Mouse (Mus musculus) lung, adult 18-20 months (tissue): Measurements from ENCODE around the gene Comt.

Source experiments
- DNase-seq, 2 experiments: peaks; one replicate each; pipeline ENCODE4 v3.0.0; 2022; ENCODE audit warnings: mixed read lengths in 2 of 2

The Comt gene

DNA sequence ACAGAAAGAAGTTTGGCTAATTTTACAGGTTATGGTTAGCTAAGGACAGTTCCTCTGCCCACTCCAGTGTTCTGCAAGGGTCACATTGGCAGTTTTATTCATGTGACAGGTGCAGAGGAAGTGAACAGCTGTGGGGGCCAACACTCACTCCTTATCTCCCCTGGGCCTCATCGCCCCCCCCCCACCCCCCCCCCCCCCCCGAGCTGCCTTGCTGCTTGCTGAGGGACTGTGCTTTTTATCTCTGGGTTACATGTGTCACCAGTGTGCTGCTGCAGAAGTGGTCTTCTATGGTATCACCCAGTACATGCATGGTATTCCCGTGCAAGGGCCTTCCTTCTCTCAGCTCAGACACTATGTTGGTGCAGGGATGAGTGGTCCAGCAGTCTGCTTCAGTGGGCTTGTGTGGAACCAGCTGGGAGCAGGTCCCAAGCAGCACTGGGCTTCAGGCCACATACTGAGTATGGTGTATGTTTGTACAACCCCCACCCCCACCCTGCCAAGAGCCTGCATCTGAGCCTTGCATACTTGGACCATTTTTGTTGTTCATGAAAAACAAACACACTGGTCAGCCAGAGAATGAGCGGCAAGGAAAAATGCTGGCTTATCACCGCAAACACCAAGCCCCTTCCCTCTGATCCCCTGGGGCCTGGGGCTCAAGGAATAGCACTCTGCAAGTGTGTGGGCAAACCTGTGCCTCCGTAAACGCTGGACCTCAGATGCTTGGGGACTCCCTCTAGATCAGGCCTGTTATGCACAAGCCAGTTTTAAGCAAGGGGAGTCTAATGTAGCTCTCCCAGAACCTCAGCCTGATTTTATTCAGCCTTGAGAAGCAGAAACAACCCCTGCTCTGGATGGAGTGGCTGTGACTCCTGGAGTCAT is 38.7 kb downstream of the Comt start:
- DNase-seq, result no peak

DNA sequence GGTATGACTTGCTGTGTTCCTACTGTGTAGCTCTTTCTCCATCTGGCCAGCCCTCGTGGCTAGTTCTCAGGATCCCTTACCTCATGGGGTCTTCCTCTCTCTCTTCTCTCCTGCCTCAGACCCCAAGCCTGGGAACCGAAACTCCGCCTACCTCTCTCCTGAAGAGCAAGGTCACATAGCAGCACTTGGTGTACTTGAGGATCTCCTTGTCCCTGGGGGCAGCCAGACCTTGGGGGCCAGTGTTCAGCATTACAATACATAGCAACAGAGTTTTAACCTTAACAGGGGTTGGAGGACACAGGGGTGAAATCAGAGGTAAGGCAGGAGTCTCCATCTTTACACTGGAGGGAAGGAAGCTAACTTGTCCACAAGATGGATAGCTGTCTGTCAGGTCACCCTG is 39.7 kb downstream of the Comt start:
- DNase-seq, result no peak

DNA sequence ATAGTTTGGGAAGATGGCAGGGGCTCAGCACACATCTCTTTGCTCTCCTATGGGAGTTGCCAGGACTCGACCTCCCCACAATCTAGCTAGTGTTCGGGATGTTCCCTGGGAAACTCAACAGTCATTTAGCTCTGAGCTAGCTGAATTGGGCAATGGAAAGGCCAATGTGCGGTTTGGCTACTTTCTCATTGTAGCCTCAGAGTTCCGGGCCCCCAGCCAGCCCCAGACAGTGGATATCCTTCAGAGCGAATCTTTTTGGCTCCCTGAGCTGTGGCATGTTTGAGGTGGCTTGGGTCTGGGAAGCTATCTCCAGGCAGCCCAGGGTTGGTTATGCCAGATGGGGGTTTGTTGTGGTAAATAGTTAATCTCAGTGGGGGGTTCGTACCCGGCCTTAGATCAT is 40.2 kb downstream of the Comt start:
- peak in 1 of 2 experiments; percentile 25 for DNase-seq

DNA sequence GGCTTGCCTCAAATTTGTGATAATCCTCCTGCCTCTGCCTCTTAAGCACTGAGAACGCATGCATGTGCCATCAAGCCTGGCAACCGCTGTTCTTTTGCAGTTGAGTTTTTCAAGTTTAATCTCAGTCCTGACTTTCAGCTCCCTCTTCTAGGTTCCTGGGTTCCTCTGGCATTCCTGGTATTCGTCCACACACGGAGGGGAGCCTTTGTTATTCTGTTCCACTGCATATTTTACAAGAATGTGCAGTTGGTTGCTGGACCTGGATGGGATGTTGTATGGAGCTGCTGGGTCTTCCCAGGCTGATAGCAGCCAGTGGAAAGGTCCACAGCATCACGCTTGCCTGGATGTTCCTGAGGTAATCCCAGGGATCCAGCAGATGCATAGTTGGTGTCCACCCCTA is 41.2 kb downstream of the Comt start:
- DNase-seq, result no peak

DNA sequence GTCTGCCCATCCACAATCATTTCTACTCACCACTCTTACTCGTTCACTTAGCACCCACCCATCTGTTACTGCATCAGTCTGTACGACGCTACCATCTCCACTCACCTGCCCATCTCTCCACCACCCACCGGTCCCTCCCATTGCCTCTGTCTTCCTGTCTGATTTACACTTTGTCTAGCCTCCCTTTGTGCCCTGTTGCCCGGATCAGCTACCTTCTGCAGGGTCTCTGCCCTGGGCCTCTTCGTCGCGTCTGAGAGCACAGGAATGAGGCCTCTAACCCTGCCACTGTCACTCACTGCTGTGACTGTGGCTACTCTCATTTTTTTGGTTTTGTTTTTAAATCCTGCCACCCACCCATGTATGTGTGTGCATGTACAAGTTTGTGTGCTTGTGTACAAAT is 42.0 kb downstream of the Comt start:
- no peak for DNase-seq

DNA sequence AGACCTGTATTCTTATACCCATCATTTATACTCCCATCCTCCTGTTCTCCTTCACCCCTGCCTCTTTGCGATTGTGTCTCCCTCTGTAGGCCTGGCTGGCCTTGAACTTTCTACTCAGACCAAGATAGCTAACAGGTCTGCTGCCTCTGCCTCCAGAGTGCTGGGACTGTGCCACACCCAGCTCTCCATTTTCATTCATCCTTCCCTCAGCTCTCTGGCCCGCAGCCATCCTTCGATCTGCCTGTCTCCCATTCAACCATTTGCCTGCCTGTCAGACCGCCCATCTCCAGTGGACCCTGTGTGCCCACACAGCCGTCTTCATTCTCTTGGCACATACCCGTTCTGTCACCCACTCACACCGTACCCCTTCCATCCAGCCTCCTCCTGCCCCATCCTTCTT is 42.4 kb downstream of the Comt start:
- no peak for DNase-seq

DNA sequence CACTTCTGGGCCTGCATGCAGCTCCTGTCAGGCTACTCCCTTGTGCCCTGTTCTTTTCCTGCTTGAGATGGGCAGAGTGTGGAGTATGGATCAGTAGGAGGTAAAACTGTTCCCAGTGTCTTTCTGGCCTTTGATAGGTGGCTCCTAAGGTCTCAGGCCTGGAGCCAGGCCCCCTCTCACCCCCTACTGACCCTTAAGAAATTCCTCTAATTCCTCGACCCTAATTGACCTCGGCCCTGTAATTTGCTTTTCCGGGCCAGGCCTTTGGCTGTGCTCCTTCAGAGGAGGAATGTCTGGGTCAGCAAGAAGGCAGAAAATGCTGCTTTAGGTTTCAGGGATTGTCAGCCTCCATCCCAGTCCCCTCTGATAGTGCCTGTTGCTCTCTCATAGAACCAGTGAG is 42.9 kb downstream of the Comt start:
- peak in 1 of 2 experiments; percentile 28 for DNase-seq

DNA sequence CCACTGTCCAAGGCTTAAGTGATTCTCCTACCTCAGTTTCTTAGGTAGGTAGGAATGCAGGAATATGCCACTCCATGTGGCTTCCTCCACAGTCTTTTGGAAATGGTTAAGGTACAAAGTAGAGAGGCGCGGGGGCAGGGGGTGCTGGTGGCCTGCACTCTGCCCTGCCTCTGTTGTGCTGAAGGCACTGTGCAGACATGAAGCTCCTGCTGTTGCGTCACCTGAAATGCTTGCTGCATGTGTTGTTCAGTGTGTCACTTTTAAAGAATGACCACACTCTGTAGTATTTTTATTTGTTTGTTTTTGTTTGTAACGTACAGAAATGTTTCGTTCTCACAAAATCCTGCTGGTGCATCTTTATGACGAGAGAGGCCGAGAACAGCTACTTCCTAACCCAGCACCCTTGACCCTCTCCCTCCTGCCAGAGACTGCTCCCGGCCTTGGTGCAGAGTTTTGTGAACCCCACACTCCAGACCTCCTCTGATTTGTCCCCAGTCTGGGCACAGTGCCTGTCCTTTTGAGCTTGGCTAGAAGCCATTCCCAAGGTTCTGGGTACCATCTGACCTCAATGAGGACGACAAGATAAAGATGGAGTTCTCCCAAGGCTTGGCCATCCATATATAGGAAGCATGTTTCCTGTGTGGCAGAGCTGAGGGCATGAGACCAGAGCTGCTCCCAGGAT is 43.5 kb downstream of the Comt start:
- DNase-seq, result peak in 1 of 2 experiments; percentile 34

DNA sequence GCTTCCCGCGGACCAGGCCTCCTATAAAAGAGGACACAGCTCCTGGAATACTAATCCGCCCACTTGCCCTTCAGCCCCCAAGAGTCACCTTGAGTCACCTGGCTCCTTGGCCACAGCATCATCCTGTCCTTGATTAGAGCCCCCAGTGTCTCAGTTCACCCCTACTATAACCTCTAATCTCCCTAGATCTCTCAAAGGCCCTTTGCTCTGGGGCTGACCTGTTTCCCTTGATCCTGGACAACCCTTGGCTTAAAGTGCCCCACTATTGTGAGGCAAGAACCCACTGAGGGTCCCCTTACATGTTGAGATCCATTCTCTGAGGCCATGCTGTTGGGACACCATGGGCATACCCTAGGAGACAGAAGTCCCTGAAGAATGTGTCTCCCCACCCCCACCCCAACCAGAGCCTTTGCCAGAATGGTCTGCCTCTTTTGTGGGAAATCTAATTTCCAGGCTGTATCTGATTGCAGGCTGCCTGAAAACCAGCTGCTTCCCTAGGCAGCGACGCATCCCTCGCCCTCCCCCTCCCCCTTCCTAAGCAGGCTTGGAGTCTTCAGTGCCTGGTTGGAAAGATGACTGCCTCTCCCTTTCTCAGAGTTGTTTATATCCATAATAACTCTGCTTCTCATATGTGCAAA is 44.9 kb downstream of the Comt start:
- no peak for DNase-seq

DNA sequence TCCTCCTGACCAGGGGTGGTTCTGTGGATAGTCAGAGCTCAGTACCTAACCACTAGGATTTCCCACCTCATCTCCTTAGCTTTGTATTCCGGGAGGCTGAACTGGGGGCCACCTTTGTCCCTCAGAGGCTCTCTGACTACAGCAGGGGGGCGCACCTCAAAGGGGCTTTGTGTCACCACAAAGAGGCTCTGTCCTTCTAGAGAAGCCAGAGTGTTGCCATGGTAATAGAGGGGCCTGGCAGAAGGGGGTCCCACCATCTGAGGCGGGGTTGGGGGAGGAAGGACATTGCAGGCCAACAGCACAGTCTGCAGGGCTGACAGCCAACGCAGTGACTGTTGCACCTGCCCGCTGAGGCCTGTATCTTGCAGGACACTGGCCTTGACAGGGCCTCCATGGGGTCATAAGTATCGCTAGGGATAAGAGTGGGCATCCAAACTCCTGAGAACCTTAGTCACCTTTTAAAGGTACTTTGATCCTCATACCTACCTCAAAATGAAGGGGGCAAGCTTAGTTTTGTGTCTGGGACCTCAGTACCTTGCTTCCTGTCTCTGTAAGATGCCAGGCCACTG is 46.1 kb downstream of the Comt start:
- DNase-seq, result no peak

DNA sequence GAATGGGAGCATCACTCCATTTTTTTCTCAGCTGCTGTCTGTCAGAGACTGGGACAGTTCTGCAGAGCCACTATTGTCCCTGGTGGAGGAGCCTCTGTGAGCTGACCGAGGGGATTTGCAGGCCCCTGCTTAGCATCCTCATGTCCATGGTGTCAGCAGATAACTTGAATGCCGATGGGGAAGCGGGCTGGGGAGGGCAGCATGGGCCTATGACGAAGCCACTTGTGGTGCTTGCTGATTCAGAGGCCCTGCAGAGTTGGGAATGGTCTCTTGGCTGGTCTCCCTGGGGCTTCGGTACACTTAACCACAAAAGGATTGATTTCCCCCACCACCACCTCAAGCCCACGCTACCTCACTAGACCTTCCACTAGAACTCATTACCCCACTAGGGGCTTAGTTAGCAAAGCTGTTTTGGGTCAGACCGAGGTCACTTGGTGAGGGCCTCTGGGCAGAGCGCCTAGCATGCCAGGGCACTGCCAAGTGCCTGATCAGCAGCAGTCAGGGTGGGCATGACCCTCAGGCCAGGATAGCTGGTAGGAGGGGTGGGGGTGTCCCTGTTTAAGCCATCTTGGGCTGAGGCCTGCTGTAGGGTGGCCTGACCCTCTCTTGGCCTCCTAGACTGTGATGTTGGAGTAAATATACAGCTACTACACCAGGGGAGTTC is 47.2 kb downstream of the Comt start:
- DNase-seq, result no peak

DNA sequence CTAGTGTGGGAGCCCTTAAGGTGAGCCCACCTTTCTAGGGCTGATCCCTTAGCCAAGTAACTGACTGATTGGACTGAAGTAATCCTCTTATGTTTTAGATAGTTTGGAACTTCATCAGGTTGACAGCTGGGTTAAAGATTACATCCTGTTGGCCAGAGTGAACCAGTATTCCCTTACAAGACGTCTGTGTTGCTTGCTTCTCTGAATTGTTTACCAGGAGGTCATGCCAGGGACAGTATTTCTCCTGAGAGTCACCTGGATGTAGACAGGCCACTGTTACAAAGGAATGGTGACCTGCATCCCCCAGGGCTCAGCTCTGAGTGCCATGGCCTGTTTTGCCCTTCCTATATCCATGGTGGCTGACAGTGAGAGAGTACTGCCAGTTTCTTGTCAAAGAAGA is 48.2 kb downstream of the Comt start:
- DNase-seq, result no peak

DNA sequence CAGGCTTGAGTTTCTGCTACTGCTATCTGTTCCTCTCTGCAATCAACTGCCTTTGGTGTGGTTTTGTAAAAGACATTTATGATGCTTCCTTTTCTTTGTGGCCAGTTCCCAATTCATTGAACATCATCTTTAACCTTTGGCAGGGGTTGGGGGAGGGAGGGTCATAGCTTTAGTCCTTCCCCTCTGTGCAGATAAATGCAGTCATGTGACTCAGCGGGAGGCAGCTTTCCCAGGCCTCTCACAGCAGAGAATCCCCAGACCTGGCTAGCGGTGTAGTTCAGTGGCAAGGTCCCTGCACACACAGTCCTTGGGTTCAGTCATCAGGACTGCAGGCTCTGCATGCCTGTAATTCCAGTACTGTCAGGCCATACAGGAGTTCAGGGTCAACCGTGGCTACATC is 49.4 kb downstream of the Comt start:
- no peak for DNase-seq

DNA sequence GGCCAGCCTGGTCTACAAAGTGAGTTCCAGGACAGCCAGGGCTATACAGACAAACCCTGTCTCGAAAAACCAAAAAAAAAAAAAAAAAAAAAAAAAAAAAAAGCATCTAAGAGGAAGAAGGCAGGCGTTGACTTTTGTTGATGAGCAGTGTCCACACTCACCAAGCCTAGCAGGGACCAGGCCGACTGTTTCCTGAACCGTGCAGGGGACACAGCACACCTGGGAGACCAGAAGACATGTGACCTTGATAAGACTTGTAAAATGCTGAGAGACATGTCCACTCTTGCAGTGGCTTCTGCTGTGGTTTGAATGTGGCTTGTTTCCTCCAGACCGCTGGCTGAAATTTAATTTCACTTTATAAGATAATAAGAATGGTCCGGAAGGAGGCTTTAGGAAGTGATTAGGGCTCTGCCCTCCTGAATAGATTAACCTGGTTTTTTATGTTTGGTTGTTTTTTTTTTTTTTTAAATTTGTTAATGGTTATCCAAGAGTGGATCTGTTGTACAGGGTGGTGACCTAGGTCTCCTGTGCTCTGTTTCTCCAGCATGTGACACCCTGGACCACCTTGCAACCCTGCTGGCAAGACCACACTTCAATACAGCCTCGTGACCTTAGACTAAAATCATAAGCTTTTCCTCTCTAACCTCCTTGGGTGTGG is 50.2 kb downstream of the Comt start:
- DNase-seq, result no peak

DNA sequence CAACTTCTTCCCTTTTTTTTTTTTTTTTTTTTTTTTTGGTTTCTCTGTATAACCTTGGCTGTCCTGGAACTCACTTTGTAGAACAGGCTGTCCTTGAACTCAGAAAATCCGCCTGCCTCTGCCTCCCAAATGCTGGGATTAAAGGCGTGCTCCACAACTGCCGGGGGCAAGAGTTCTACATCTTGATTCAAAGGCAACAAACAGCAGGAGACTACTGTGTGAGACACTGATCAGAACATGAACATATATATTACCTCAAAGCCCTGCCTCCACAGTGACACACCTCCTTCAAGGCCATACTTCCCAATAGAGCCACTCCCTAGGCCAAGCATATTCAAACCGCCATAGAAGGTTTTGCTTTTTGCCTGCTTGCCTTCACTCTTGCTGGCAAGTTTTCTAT is 53.0 kb downstream of the Comt start:
- no peak for DNase-seq

DNA sequence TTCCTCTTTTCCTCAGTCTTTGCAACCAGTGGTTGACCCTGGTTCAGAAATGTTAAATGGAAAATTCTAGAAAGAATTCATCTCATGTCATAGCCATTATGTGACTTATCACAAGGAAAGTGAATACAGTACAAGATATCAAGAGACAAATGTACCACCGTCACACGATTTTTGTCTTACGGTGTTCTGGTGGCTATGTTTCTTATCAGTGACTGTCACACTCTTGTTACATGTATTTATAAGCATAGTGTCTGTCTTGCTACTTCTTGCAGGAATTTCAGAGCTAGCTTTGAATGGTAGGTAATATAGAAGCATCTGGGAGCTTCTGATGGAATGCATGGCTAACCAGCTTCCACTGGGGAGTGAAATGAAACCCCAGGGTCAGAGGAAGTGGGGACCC is 56.5 kb downstream of the Comt start:
- DNase-seq, result no peak

DNA sequence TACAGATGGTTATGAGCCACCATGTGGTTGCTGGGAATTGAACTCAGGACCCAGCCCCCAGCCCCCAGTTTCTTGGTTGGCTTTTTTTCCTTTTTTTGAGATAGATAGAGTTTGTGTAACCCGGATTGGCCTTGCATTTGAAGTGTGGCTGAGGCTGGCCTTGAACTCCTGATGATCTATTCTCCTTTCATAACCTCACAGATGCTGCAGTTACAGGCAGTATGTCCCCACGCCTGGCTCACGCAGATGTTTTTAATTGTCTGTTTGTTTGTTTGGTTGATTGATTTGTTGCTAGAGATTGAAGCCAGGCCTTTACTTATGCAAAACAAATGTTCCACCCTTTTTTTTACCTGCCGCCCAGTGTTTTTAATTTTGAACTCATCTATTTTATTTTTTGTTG is 59.8 kb downstream of the Comt start:
- DNase-seq, result no peak

DNA sequence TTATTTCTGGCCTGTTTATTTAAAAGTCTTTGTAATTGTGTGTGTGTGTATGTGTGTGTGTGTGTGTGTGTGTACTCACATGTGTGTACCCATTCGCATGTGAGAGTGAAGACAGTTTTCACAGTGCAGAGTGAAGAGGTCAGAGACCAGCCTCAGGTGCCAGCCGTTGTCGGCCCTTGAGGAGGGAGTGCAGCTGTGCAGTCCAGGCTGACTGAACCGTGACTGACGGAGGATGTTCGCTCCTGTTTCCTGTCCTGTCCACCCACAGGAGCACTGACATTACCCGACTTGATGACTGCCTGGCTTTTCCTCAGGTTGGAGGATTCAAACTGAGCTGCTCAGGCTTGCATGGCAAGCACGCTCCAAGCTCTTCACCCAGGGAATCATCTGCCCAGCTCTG is 63.7 kb downstream of the Comt start:
- no peak for DNase-seq

DNA sequence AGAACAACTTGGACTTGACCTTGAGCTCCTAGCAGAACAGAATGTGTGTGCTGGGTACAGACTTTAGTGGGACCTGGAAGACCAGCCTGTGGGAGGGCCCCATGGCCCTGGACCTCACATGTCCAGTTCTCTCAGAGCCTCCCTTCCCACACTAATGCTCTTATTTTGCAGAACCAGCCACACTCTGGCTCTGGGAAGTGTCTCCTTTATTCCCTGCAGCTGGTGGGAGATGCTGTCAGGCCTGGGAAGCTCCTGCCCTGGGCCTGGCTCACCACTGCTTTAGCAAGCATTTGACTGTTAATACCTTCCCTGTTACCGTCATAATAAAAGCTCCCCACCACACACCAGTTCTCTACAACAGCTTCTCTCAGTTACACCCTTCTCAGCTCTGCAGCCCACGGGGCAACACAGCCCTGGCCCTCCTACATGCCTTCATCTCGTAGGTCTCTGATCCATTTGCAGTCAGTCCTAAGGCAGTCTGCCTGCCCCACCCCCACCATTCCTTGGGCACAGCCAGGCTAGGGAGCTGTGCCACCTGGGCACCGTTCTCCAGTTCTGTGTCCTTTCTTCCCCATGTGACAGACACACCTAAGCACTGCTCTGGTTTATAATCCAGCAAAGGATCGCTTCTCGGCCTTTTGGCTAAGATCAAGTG is 66.4 kb downstream of the Comt start:
- DNase-seq, result no peak

DNA sequence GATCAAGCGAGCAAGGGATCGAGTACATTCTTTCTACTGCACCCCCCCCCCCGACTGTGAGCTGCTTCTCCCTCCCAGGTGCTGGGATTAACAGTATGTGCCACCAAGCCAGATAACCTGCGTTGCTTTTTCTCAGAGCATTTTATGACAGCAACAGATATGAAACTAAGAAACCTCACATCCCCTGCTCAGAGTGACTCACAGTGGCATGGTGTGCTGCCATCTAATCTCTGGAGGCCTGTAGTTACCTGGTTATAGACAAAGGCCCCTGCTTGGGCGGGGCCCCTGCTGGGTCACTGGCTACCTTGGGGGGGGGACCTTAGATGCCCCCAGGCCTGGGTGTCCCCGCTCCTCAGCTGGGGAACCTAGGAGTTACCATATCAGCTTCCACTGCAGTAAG is 68.7 kb downstream of the Comt start:
- DNase-seq, result no peak

DNA sequence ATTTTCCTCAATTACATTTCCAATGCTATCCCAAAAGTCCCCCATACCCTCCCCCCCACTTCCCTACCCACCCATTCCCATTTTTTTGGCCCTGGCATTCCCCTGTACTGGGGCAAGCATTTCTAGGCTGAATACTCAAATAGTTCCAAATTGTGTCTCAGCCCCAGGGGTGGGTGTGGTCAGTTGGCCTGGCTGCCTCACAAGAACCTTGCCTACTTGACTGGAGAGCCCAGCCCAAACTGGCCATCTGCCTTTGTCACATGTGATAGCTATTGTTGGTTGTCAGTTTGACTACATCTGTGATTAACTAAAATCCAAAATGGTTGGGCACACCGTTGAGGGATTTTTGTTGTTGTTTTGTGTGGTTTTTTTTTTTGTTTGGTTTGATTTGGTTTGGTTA is 69.7 kb downstream of the Comt start:
- peak; percentile 20 to 34 for DNase-seq
